Mouse (Mus musculus) limb, embryonic 11.5 days (tissue): Measurements from ENCODE around the gene Maml2. TPM values are rescaled to one million over a fixed set of nuclear protein-coding genes. Genes with fewer than 3 reads are reported as not detected.

Experiments
- ATAC-seq: fragments of 200-750 bp; cut with Nextera tagmentation; 2 replicates; pipeline ENCODE4 v1.8.0; 2017; ENCODE audit warnings: low read depth; ENCODE audit not compliant: insufficient number of reproducible peaks, low FRiP score, low TSS enrichment
- DNase-seq: peaks from one replicate; pipeline ENCODE4 v3.0.0-alpha.2; 2015; ENCODE audit warnings: low spot score
- H3K27ac ChIP-seq: fragments of 300-500 bp; sonication (generic); replicated peaks from 2 replicates; pipeline ENCODE4 v1.5.1; 2014; ENCODE audit warnings: low read depth, mild to moderate bottlenecking, low read length
- H3K27me3 ChIP-seq: fragments of 300-500 bp; sonication (generic); 2 replicates; pipeline ENCODE4 v1.6.1; 2014; ENCODE audit warnings: mild to moderate bottlenecking, low read length, mixed read lengths; ENCODE audit not compliant: control insufficient read depth, insufficient read depth
- H3K36me3 ChIP-seq: fragments of 300-500 bp; sonication (generic); 2 replicates; pipeline ENCODE4 v1.6.1; 2014; ENCODE audit warnings: mild to moderate bottlenecking, low read length, moderate library complexity, mixed read lengths; ENCODE audit not compliant: control insufficient read depth, insufficient read depth
- H3K4me1 ChIP-seq: fragments of 300-500 bp; sonication (generic); 2 replicates; pipeline ENCODE4 v1.6.1; 2014; ENCODE audit warnings: low read length, mixed read lengths; ENCODE audit not compliant: control insufficient read depth, insufficient read depth
- H3K4me2 ChIP-seq: fragments of 300-500 bp; sonication (generic); 2 replicates; pipeline ENCODE4 v1.6.1; 2014; ENCODE audit warnings: low read depth, mild to moderate bottlenecking, moderate library complexity; ENCODE audit not compliant: severe bottlenecking
- H3K4me3 ChIP-seq: fragments of 300-500 bp; sonication (generic); 2 replicates; pipeline ENCODE4 v1.5.1; 2014; ENCODE audit warnings: low read depth, low read length
- H3K9ac ChIP-seq: fragments of 300-500 bp; sonication (generic); 2 replicates; pipeline ENCODE4 v1.6.1; 2014; ENCODE audit warnings: mild to moderate bottlenecking, low read length
- H3K9me3 ChIP-seq: fragments of 300-500 bp; sonication (generic); 2 replicates; pipeline ENCODE4 v1.6.1; 2016; ENCODE audit warnings: low read length; ENCODE audit not compliant: control insufficient read depth
- WGBS: fragments of 180-500 bp; shearing (Covaris S2); extraction: QIAGEN DNeasy Blood & Tissue Kit; methylation state at CpG from one replicate; pipeline ENCODE4 v1.1.7; 2014; 5-methylcytosine and 5-hydroxymethylcytosine counted together
- polyA plus RNA-seq: library from polyadenylated mRNA; unstranded; fragments of >200 nt; fragmentation: Nextera tagmentation; extraction: Ambion mirVana; gene quantifications from 2 replicates; pipeline ENCODE4 v1.2.1, GENCODE M21; 2014

Gene Maml2
- polyA plus RNA-seq, 1 experiment from 2014 or later, result 9.3 TPM

DNA sequence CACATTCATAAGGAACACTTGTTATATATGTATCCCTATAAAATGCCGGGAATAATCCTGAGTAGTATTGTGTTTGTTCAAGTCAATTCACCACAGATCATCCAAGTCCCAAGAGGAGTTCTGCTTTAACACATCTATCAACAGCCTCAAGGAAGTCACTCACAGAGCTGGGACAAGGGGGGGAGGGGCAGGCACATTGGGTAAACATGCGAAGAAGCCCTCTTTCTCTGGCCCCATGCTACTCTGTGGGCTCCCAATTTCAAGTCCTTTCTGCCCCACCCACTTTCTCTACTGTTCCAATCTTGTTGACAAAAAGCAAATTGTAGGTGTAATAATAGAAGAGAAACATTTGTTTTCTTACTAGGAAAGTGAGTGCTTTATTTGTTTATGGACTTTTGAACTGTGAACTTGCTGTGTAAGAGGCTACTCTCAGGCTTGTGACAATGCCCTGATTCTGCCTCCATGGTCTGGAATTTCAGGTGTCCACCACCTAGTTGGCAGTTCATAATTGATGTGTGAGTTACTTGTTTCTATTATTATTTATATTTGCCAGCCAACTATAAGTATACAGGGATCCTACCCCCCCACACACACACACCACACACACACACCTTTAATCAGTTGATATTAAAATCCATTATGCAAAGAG, 131.8 kb downstream of the Maml2 start:
- H3K9ac ChIP-seq, result no peak overlapping the region
- H3K27me3 ChIP-seq, result no peaks in the 10 kb centered on the region
- no peak overlapping the region for H3K27ac ChIP-seq
- no peak for ATAC-seq
- 82% methylated on average over 2 of the region's 2 CpGs for WGBS
- H3K4me1 ChIP-seq, result 0 out of 2 replicates have a peak, but pooled peaks cover 5% of the 10 kb centered on the region
- no peak overlapping the region for H3K4me3 ChIP-seq
- no peaks in the 10 kb centered on the region for H3K9me3 ChIP-seq
- no peaks in the 10 kb centered on the region for H3K36me3 ChIP-seq
- no peak overlapping the region for H3K4me2 ChIP-seq
- DNase-seq, result no peak

DNA sequence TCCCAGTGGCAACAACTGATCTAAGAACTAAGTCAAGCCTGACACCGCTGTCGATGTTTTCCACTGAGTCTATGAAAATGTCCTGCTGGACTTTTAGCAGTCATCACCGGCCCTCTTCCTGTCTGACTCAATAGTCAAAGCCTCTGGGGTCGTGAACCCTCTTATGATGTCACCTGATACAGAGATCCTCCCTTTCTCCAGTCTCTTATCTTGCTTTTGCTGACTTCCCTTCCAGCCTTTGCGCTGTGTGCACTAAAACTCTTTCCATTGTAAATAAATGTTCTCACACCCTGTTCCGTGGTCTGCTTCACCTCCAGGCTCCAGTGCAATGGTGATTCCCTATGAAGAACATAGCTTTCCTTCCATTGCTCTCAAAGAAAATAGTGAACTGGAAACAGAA, 132.5 kb downstream of the Maml2 start:
- WGBS, result 80% methylated on average over 6 of the region's 6 CpGs
- no peak overlapping the region for H3K4me3 ChIP-seq
- 0 out of 2 replicates have a peak, but pooled peaks cover 1% of the 10 kb centered on the region for H3K4me1 ChIP-seq
- ATAC-seq, result no peak
- no peak overlapping the region for H3K27ac ChIP-seq
- no peaks in the 10 kb centered on the region for H3K9me3 ChIP-seq
- H3K4me2 ChIP-seq, result no peak overlapping the region
- no peak overlapping the region for H3K9ac ChIP-seq
- no peaks in the 10 kb centered on the region for H3K36me3 ChIP-seq
- no peak for DNase-seq
- H3K27me3 ChIP-seq, result no peaks in the 10 kb centered on the region

DNA sequence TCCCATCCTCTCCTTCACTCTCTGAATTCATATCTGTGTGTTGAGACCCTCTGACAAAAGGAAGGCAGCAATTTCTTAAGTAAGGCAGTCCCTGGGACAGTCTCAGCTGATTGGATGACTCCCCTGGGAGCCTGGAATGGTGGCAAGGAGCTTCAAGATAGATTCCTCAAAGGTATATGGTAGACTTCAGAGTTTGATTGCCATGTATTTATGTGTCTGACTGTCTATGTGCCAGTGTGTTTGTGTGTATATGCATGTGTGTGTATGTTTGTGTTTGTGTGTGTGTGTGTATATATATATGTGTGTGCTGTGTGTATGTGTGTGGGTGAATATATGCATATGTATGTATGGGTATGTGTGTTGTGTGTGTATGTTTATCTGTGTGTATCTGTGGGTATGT, 133.0 kb downstream of the Maml2 start:
- no peak overlapping the region for H3K4me2 ChIP-seq
- DNase-seq (no peak), ATAC-seq (no peak)
- H3K9me3 ChIP-seq, result no peaks in the 10 kb centered on the region
- no peaks in the 10 kb centered on the region for H3K36me3 ChIP-seq
- no peak overlapping the region for H3K27ac ChIP-seq
- no peaks in the 10 kb centered on the region for H3K27me3 ChIP-seq
- H3K9ac ChIP-seq, result no peak overlapping the region
- H3K4me3 ChIP-seq, result no peak overlapping the region
- H3K4me1 ChIP-seq, result no peaks in the 10 kb centered on the region

- DNase-seq (no peak), ATAC-seq (no peak)
- H3K4me1 ChIP-seq, result no peaks in the 10 kb centered on the region
- H3K27me3 ChIP-seq, result no peaks in the 10 kb centered on the region
- WGBS, result 97% methylated on average over 3 of the region's 3 CpGs
- H3K27ac ChIP-seq, result no peak overlapping the region
- no peak overlapping the region for H3K4me3 ChIP-seq
- no peak overlapping the region for H3K4me2 ChIP-seq
- no peaks in the 10 kb centered on the region for H3K9me3 ChIP-seq
- no peak overlapping the region for H3K9ac ChIP-seq
- H3K36me3 ChIP-seq, result no peaks in the 10 kb centered on the region
Observed at GRCm38 (mm10) chr9:13431646-13432045, 133.9 kb downstream of the Maml2 start.

DNA sequence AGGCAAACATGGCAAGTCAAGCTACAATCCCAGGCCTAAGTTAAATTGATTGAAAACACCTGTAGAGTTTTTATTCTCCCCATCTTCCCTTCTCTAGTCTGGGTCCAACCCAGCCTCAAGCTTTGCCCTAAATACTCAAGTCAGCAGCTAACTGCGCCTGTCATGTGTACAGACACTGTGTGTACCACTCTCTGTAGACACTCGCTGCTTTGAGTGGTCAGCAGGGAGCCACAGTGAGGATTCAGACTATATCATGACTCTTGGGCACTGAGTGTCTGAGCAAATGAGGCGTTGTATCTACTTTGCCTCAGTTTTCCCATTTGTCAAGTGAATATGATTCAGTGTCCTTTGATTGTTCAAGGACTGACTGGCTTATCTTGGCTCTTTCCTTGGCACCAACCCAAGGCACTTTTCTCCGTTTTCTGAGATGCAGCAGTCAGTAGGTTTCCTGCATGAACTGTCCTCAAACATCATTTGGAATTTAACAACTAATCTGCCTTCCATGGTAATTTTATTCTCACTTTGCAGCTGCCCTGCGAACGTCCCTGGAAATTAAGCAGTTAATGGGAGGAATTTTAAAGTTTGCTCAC, 135.8 kb downstream of the Maml2 start:
- H3K4me3 ChIP-seq, result no peak overlapping the region
- H3K27me3 ChIP-seq, result no peaks in the 10 kb centered on the region
- no peak overlapping the region for H3K27ac ChIP-seq
- H3K9me3 ChIP-seq, result no peaks in the 10 kb centered on the region
- no peak for ATAC-seq
- no peak overlapping the region for H3K4me2 ChIP-seq
- no peaks in the 10 kb centered on the region for H3K36me3 ChIP-seq
- WGBS, result 86% methylated on average over 6 of the region's 6 CpGs
- no peak for DNase-seq
- H3K9ac ChIP-seq, result no peak overlapping the region
- no peaks in the 10 kb centered on the region for H3K4me1 ChIP-seq

- no peaks in the 10 kb centered on the region for H3K36me3 ChIP-seq
- no peaks in the 10 kb centered on the region for H3K9me3 ChIP-seq
- no peaks in the 10 kb centered on the region for H3K27me3 ChIP-seq
- ATAC-seq (no peak), DNase-seq (no peak)
- H3K4me2 ChIP-seq, result no peak overlapping the region
- whole genome bisulfite sequencing, result 89% methylated on average over 6 of the region's 6 CpGs
- no peak overlapping the region for H3K27ac ChIP-seq
- no peaks in the 10 kb centered on the region for H3K4me1 ChIP-seq
- no peak overlapping the region for H3K4me3 ChIP-seq
- H3K9ac ChIP-seq, result no peak overlapping the region
Observed at GRCm38 (mm10) chr9:13440911-13441310, 143.2 kb downstream of the Maml2 start.

- no peaks in the 10 kb centered on the region for H3K9me3 ChIP-seq
- ATAC-seq (no peak), DNase-seq (no peak)
- WGBS, result 86% methylated on average over 13 of the region's 13 CpGs
- H3K36me3 ChIP-seq, result no peaks in the 10 kb centered on the region
- H3K4me1 ChIP-seq, result no peaks in the 10 kb centered on the region
- H3K9ac ChIP-seq, result no peak overlapping the region
- no peaks in the 10 kb centered on the region for H3K27me3 ChIP-seq
- no peak overlapping the region for H3K4me3 ChIP-seq
- no peak overlapping the region for H3K27ac ChIP-seq
- H3K4me2 ChIP-seq, result no peak overlapping the region
Observed at GRCm38 (mm10) chr9:13442012-13442735, 144.4 kb downstream of the Maml2 start.

DNA sequence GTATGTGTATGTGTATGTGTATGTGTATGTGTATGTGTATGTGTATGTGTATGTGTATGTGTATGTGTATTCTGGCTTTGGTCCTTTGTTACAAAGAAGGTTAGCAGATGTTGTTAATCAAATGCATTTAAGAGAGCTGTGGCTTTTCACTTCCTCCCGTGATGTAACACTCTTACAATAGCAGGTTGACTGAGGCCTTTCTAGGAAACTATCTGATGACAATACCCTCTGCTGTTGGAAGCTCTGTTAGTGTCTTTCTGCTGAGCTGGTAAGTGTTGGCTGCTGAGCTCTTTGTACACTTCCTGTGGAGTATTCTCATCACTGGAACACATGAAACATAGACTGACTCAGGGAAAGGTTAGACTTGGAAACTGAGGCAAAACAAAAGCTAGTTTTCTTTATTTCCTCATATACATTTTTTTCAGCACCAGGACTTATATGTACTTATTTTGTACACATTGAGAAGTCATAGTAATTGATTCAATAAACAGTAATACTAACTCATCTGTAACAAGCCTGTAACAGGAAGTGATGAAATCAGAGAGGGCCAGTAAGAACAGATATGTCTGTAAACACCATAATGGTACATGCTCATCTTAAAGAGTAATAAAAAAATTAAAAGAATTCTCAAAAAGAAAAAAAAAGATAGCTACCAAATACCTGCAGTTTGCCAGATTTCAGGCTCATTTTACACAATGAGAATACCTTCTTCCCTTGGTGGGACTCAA, 145.9 kb downstream of the Maml2 start:
- Histone ChIP-seq H3K4me3 (no peak overlapping the region), H3K4me2 (no peak overlapping the region), H3K36me3 (no peaks in the 10 kb centered on the region), H3K27ac (no peak overlapping the region), H3K4me1 (no peaks in the 10 kb centered on the region), H3K27me3 (no peaks in the 10 kb centered on the region), H3K9ac (no peak overlapping the region), H3K9me3 (no peaks in the 10 kb centered on the region)
- ATAC-seq, result no peak
- DNase-seq, result no peak
- WGBS, result 52% methylated on average over 1 of the region's 1 CpGs
